Mouse (Mus musculus) forebrain, embryonic 14.5 days (tissue): ENCODE measurements around the gene Zfp82. TPM values are rescaled to one million over a fixed set of nuclear protein-coding genes. Genes with fewer than 3 reads are reported as not detected.
A peak's percentile ranks its signal among the peaks of the same experiment; 100 is the strongest.

Experiments
- ATAC-seq: fragments of 200-750 bp; cut with Nextera tagmentation; 2 replicates; pipeline ENCODE4 v1.8.0; 2017; ENCODE audit warnings: mild to moderate bottlenecking, moderate library complexity
- DNase-seq: peaks from one replicate; pipeline ENCODE4 v3.0.0-alpha.2; 2015; ENCODE audit warnings: low spot score
- H3K27ac ChIP-seq: fragments of 300-500 bp; sonication (generic); 2 replicates; pipeline ENCODE4 v1.5.1; 2014; ENCODE audit warnings: low read depth, mild to moderate bottlenecking, control low read depth, low read length, moderate library complexity
- H3K27me3 ChIP-seq: fragments of 300-500 bp; sonication (generic); replicated peaks from 2 replicates; pipeline ENCODE4 v1.6.1; 2014; ENCODE audit warnings: low read length, control low read depth, mixed read lengths; ENCODE audit not compliant: control insufficient read depth, insufficient read depth
- H3K36me3 ChIP-seq: fragments of 300-500 bp; sonication (generic); 2 replicates; pipeline ENCODE4 v1.6.1; 2014; ENCODE audit warnings: low read length, control low read depth; ENCODE audit not compliant: control insufficient read depth, insufficient read depth
- H3K4me1 ChIP-seq: fragments of 300-500 bp; sonication (generic); 2 replicates; pipeline ENCODE4 v1.6.1; 2014; ENCODE audit warnings: antibody characterized with exemption, low read length, control low read depth; ENCODE audit not compliant: control insufficient read depth, insufficient read depth
- H3K4me2 ChIP-seq: fragments of 300-500 bp; sonication (generic); 2 replicates; pipeline ENCODE4 v1.6.1; 2014; ENCODE audit warnings: mild to moderate bottlenecking, control low read depth, low read length
- H3K4me3 ChIP-seq: fragments of 300-500 bp; sonication (generic); 2 replicates; pipeline ENCODE4 v1.5.1; 2014; ENCODE audit warnings: low read depth, low read length, control low read depth
- H3K9ac ChIP-seq: fragments of 300-500 bp; sonication (generic); 2 replicates; pipeline ENCODE4 v1.6.1; 2014; ENCODE audit warnings: mild to moderate bottlenecking, low read length, control low read depth, moderate library complexity
- H3K9me3 ChIP-seq: fragments of 300-500 bp; sonication (generic); replicated peaks from 2 replicates; pipeline ENCODE4 v1.6.1; 2016; ENCODE audit warnings: low read length, control low read depth, mixed read lengths; ENCODE audit not compliant: control insufficient read depth
- WGBS: fragments of 180-500 bp; shearing (Covaris S2); extraction: QIAGEN DNeasy Blood & Tissue Kit; methylation state at CpG from one replicate; pipeline ENCODE4 v1.1.7; 2014; 5-methylcytosine and 5-hydroxymethylcytosine counted together
- polyA plus RNA-seq: library from polyadenylated mRNA; unstranded; fragments of >200 nt; fragmentation: Nextera tagmentation; extraction: Ambion mirVana; gene quantifications from 2 replicates; pipeline ENCODE4 v1.2.1, GENCODE M21; 2014

Gene Zfp82
- polyA plus RNA-seq, 1 experiment from 2014 or later = 13.6 TPM

- 92% methylated on average over 3 of the region's 3 CpGs for WGBS
Observed at GRCm38 (mm10) chr7:30028572-30028971, 44.1 kb downstream of the Zfp82 start.

GRCm38 (mm10) chr7:30027331-30027730 lies 45.4 kb downstream of the Zfp82 start:
- DNase-seq (no peak), ATAC-seq (no peak)
- Histone ChIP-seq H3K4me2 (no peak overlapping the region), H3K4me3 (no peak overlapping the region), H3K27ac (no peak overlapping the region), H3K9me3 (no peaks in the 10 kb centered on the region), H3K36me3 (peaks cover 48% of the 10 kb centered on the region), H3K4me1 (no peaks in the 10 kb centered on the region), H3K27me3 (no peaks in the 10 kb centered on the region), H3K9ac (no peak overlapping the region)
- 81% methylated on average over 4 of the region's 4 CpGs for WGBS

More at GRCm38 (mm10) chr7:30028572-30028971, 44.1 kb downstream of the Zfp82 start:
- no peaks in the 10 kb centered on the region for H3K27me3 ChIP-seq
- no peak overlapping the region for H3K9ac ChIP-seq
- ATAC-seq (no peak), DNase-seq (no peak)
- H3K4me1 ChIP-seq = no peaks in the 10 kb centered on the region
- no peak overlapping the region for H3K4me2 ChIP-seq
- H3K36me3 ChIP-seq = peaks cover 36% of the 10 kb centered on the region
- H3K27ac ChIP-seq = no peak overlapping the region
- H3K9me3 ChIP-seq = no peaks in the 10 kb centered on the region
- H3K4me3 ChIP-seq = no peak overlapping the region

GRCm38 (mm10) chr7:30025358-30025757 lies 47.3 kb downstream of the Zfp82 start:
- H3K4me2 ChIP-seq = no peak overlapping the region
- no peaks in the 10 kb centered on the region for H3K27me3 ChIP-seq
- H3K4me1 ChIP-seq = no peaks in the 10 kb centered on the region
- no peak overlapping the region for H3K9ac ChIP-seq
- peaks cover 56% of the 10 kb centered on the region for H3K36me3 ChIP-seq
- ATAC-seq (no peak), DNase-seq (no peak)
- no peak overlapping the region for H3K27ac ChIP-seq
- H3K9me3 ChIP-seq = no peaks in the 10 kb centered on the region
- H3K4me3 ChIP-seq = no peak overlapping the region
- WGBS = 85% methylated on average over 5 of the region's 5 CpGs

GRCm38 (mm10) chr7:30023800-30024199 lies 48.9 kb downstream of the Zfp82 start:
- no peak overlapping the region for H3K4me2 ChIP-seq
- H3K36me3 ChIP-seq = peaks cover 67% of the 10 kb centered on the region
- H3K9ac ChIP-seq = no peak overlapping the region
- H3K4me1 ChIP-seq = no peaks in the 10 kb centered on the region
- no peaks in the 10 kb centered on the region for H3K9me3 ChIP-seq
- no peak for ATAC-seq
- DNase-seq = no peak
- WGBS = 89% methylated on average over 8 of the region's 8 CpGs
- no peaks in the 10 kb centered on the region for H3K27me3 ChIP-seq
- H3K27ac ChIP-seq = no peak overlapping the region
- H3K4me3 ChIP-seq = no peak overlapping the region

- Histone ChIP-seq H3K36me3 (peaks cover 68% of the 10 kb centered on the region), H3K27me3 (no peaks in the 10 kb centered on the region), H3K4me2 (no peak overlapping the region), H3K4me3 (no peak overlapping the region), H3K9ac (no peak overlapping the region), H3K27ac (no peak overlapping the region), H3K4me1 (no peaks in the 10 kb centered on the region), H3K9me3 (no peaks in the 10 kb centered on the region)
- 93% methylated on average over 9 of the region's 9 CpGs for WGBS
- ATAC-seq (no peak), DNase-seq (no peak)
Observed at GRCm38 (mm10) chr7:30023324-30023723, 49.4 kb downstream of the Zfp82 start.

GRCm38 (mm10) chr7:30019543-30019942 lies 53.2 kb downstream of the Zfp82 start:
- Histone ChIP-seq H3K9ac (no peak overlapping the region), H3K27ac (no peak overlapping the region), H3K4me2 (no peak overlapping the region), H3K9me3 (no peaks in the 10 kb centered on the region), H3K4me1 (no peaks in the 10 kb centered on the region), H3K27me3 (no peaks in the 10 kb centered on the region), H3K4me3 (no peak overlapping the region), H3K36me3 (peaks cover 73% of the 10 kb centered on the region)
- no peak for DNase-seq
- no peak for ATAC-seq
- 85% methylated on average over 2 of the region's 2 CpGs for WGBS

DNA sequence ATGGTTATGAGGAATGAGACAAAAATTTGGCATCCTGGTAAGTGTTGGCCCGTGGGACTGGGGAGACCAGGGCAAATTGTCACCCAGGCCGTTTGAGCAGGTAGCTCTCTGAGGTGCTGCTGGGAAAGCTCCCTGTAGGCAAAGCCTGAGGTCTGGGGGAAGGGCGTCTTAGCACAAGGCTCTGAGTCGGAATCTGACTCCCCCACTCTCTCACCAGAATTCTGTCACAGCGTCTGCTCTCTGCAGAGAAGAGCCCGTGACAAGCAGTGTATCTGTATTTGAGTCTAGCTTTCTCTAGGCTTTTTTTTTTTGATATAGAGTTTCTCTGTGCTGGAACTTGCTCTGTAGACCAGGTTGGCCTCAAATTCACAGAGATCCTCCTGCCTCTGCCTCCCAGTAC lies 55.5 kb downstream of the Zfp82 start:
- no peak overlapping the region for H3K9ac ChIP-seq
- H3K4me3 ChIP-seq = no peak overlapping the region
- ATAC-seq (no peak), DNase-seq (no peak)
- WGBS = 92% methylated on average over 6 of the region's 6 CpGs
- no peak overlapping the region for H3K27ac ChIP-seq
- no peaks in the 10 kb centered on the region for H3K4me1 ChIP-seq
- H3K36me3 ChIP-seq = peaks cover 60% of the 10 kb centered on the region
- H3K27me3 ChIP-seq = no peaks in the 10 kb centered on the region
- H3K9me3 ChIP-seq = no peaks in the 10 kb centered on the region
- H3K4me2 ChIP-seq = no peak overlapping the region

- 74% methylated on average over 4 of the region's 4 CpGs for WGBS
- H3K27ac ChIP-seq = no peak overlapping the region
Observed at GRCm38 (mm10) chr7:30012956-30013363, 59.7 kb downstream of the Zfp82 start.

GRCm38 (mm10) chr7:30010551-30011195 lies 62.0 kb downstream of the Zfp82 start:
- Histone ChIP-seq H3K9ac (no peak overlapping the region), H3K9me3 (no peaks in the 10 kb centered on the region), H3K4me2 (no peak overlapping the region), H3K36me3 (peaks cover 40% of the 10 kb centered on the region), H3K27me3 (no peaks in the 10 kb centered on the region), H3K4me3 (no peak overlapping the region), H3K4me1 (0 out of 2 replicates have a peak, but pooled peaks cover 3% of the 10 kb centered on the region), H3K27ac (no peak overlapping the region)
- DNase-seq = no peak
- WGBS = 78% methylated on average over 10 of the region's 10 CpGs
- ATAC-seq = no peak

More at GRCm38 (mm10) chr7:30012956-30013363, 59.7 kb downstream of the Zfp82 start:
- Histone ChIP-seq H3K27me3 (no peaks in the 10 kb centered on the region), H3K4me3 (no peak overlapping the region), H3K4me2 (no peak overlapping the region), H3K4me1 (0 out of 2 replicates have a peak, but pooled peaks cover 3% of the 10 kb centered on the region), H3K36me3 (peaks cover 39% of the 10 kb centered on the region), H3K9me3 (no peaks in the 10 kb centered on the region), H3K9ac (no peak overlapping the region; the same call in 1 of the 2 replicates)
- DNase-seq (peak; percentile 85), ATAC-seq (0 out of 2 replicates have a peak, but pooled peaks have one; percentile 57)
